Mouse (Mus musculus) heart, postnatal 0 days (tissue): ENCODE results near the gene Chd6.

Experiments used
- CTCF ChIP-seq: IDR thresholded peaks from 2 replicates; pipeline ENCODE4 v1.5.1; 2016; ENCODE audit warnings: antibody characterized with exemption, control low read depth, low read depth
- EP300 ChIP-seq: IDR thresholded peaks from 2 replicates; pipeline ENCODE4 v1.6.1; 2016; ENCODE audit warnings: antibody characterized with exemption, low read depth

- no peak for TF ChIP-seq CTCF
- no peak for TF ChIP-seq EP300
Observed at GRCm38 (mm10) chr2:160917313-160917712, 191.6 kb downstream of the Chd6 start.
